Mouse (Mus musculus): ENCODE data around the gene Phka1. TPM values are rescaled to one million over a fixed set of nuclear protein-coding genes. Genes with fewer than 3 reads are reported as not detected.

Phka1 gene
- polyA plus RNA-seq, 1 experiment from 2014 or later = 8.1 TPM

GRCm38 (mm10) chrX:102509205-102509604 is 134.8 kb downstream of the Phka1 start:
- H3K4me1 ChIP-seq = no peaks in the 10 kb centered on the region
- no peak overlapping the region for H3K4me3 ChIP-seq
- no peak for ATAC-seq (replicated peaks)
- no peaks in the 10 kb centered on the region for H3K36me3 ChIP-seq (replicated peaks)
- peaks cover 3% of the 10 kb centered on the region; the same call in 1 of the 2 replicates for H3K27me3 ChIP-seq (replicated peaks)
- H3K9me3 ChIP-seq = no peaks in the 10 kb centered on the region
- no peak overlapping the region for H3K4me2 ChIP-seq
- no peak overlapping the region for H3K27ac ChIP-seq
- 76% methylated on average over 4 of the region's 4 CpGs for WGBS
- H3K9ac ChIP-seq = no peak overlapping the region

- Histone ChIP-seq H3K9me3 (no peaks in the 10 kb centered on the region), H3K4me1 (peaks cover 5% of the 10 kb centered on the region; the same call in 1 of the 2 replicates), H3K9ac (peak within 1 kb of the TSS; percentile 43), H3K36me3 (replicated peaks) (no peaks in the 10 kb centered on the region), H3K4me3 (peak within 1 kb of the TSS; percentile 52), H3K4me2 (peak within 1 kb of the TSS; percentile 59), H3K27ac (peak within 1 kb of the TSS; percentile 70), H3K27me3 (replicated peaks) (peaks cover 3% of the 10 kb centered on the region; the same call in 1 of the 2 replicates)
- WGBS = 21% methylated on average over 27 of the region's 27 CpGs
- ATAC-seq (replicated peaks) = peak; percentile 92
These were observed 139.2 kb downstream of the Phka1 start, which contains the start of gene Hdac8 for GRCm38 (mm10) chrX:102504644-102505481. Gene Hdac8 (minus strand): TSS chrX:102505359.

GRCm38 (mm10) chrX:102504179-102504578 is 139.9 kb downstream of the Phka1 start:
- peaks cover 5% of the 10 kb centered on the region; the same call in 1 of the 2 replicates for H3K4me1 ChIP-seq
- peak; percentile 22; the same call in 1 of the 2 replicates for ATAC-seq (replicated peaks)
- peak overlapping the region; percentile 59 for H3K4me2 ChIP-seq
- no peaks in the 10 kb centered on the region for H3K27me3 ChIP-seq (replicated peaks)
- peak overlapping the region; percentile 43 for H3K9ac ChIP-seq
- peak overlapping the region; percentile 52 for H3K4me3 ChIP-seq
- no peak overlapping the region for H3K27ac ChIP-seq
- H3K36me3 ChIP-seq (replicated peaks) = no peaks in the 10 kb centered on the region
- 41% methylated on average over 10 of the region's 10 CpGs for WGBS
- H3K9me3 ChIP-seq = no peaks in the 10 kb centered on the region

- ATAC-seq (replicated peaks) = peak; percentile 52; the same call in 1 of the 2 replicates
- H3K9ac ChIP-seq = no peak overlapping the region
- no peak overlapping the region for H3K4me3 ChIP-seq
- H3K4me1 ChIP-seq = no peaks in the 10 kb centered on the region
- H3K27ac ChIP-seq = no peak overlapping the region
- 0 out of 2 replicates have a peak, but pooled peaks cover 2% of the 10 kb centered on the region for H3K27me3 ChIP-seq (replicated peaks)
- H3K9me3 ChIP-seq = no peaks in the 10 kb centered on the region
- no peaks in the 10 kb centered on the region for H3K36me3 ChIP-seq (replicated peaks)
- H3K4me2 ChIP-seq = no peak overlapping the region
- WGBS = 64% methylated on average over 6 of the region's 6 CpGs
These were observed 149.9 kb downstream of the Phka1 start for GRCm38 (mm10) chrX:102493992-102494730.

GRCm38 (mm10) chrX:102485575-102485974 is 158.5 kb downstream of the Phka1 start:
- no peak overlapping the region for H3K4me3 ChIP-seq
- H3K9ac ChIP-seq = no peak overlapping the region
- no peaks in the 10 kb centered on the region for H3K9me3 ChIP-seq
- 0 out of 2 replicates have a peak, but pooled peaks cover 7% of the 10 kb centered on the region for H3K27me3 ChIP-seq (replicated peaks)
- 82% methylated on average over 7 of the region's 7 CpGs for WGBS
- H3K4me2 ChIP-seq = no peak overlapping the region
- no peaks in the 10 kb centered on the region for H3K4me1 ChIP-seq
- ATAC-seq (replicated peaks) = no peak
- H3K27ac ChIP-seq = no peak overlapping the region
- H3K36me3 ChIP-seq (replicated peaks) = no peaks in the 10 kb centered on the region

- Histone ChIP-seq H3K27me3 (replicated peaks) (no peaks in the 10 kb centered on the region; the same call in 1 of the 2 replicates), H3K9ac (no peak overlapping the region), H3K36me3 (replicated peaks) (no peaks in the 10 kb centered on the region), H3K4me3 (no peak overlapping the region), H3K27ac (no peak overlapping the region), H3K4me2 (no peak overlapping the region), H3K9me3 (no peaks in the 10 kb centered on the region), H3K4me1 (no peaks in the 10 kb centered on the region)
- no peak for ATAC-seq (replicated peaks)
- WGBS = 81% methylated on average over 4 of the region's 4 CpGs
These were observed 164.4 kb downstream of the Phka1 start for GRCm38 (mm10) chrX:102479665-102480064.

- ATAC-seq (replicated peaks) = no peak
- WGBS = 29% methylated on average over 4 of the region's 4 CpGs
- Histone ChIP-seq H3K4me1 (no peaks in the 10 kb centered on the region), H3K9me3 (no peaks in the 10 kb centered on the region), H3K4me3 (no peak overlapping the region), H3K36me3 (replicated peaks) (no peaks in the 10 kb centered on the region), H3K27me3 (replicated peaks) (no peaks in the 10 kb centered on the region; the same call in 1 of the 2 replicates), H3K4me2 (no peak overlapping the region), H3K27ac (no peak overlapping the region), H3K9ac (no peak overlapping the region)
These were observed 165.1 kb downstream of the Phka1 start for GRCm38 (mm10) chrX:102478965-102479364.

GRCm38 (mm10) chrX:102478481-102478880 is 165.6 kb downstream of the Phka1 start:
- no peaks in the 10 kb centered on the region for H3K9me3 ChIP-seq
- no peaks in the 10 kb centered on the region for H3K36me3 ChIP-seq (replicated peaks)
- no peak overlapping the region for H3K4me3 ChIP-seq
- no peak overlapping the region for H3K9ac ChIP-seq
- no peaks in the 10 kb centered on the region for H3K4me1 ChIP-seq
- H3K4me2 ChIP-seq = no peak overlapping the region
- 96% methylated on average over 3 of the region's 3 CpGs for WGBS
- H3K27me3 ChIP-seq (replicated peaks) = no peaks in the 10 kb centered on the region; the same call in 1 of the 2 replicates
- no peak overlapping the region for H3K27ac ChIP-seq
- no peak for ATAC-seq (replicated peaks)

GRCm38 (mm10) chrX:102476784-102477183 is 167.3 kb downstream of the Phka1 start:
- no peak overlapping the region for H3K4me2 ChIP-seq
- no peaks in the 10 kb centered on the region for H3K9me3 ChIP-seq
- H3K9ac ChIP-seq = no peak overlapping the region
- H3K36me3 ChIP-seq (replicated peaks) = no peaks in the 10 kb centered on the region
- H3K4me1 ChIP-seq = no peaks in the 10 kb centered on the region
- H3K27me3 ChIP-seq (replicated peaks) = peaks cover 2% of the 10 kb centered on the region; the same call in 1 of the 2 replicates
- 33% methylated on average over 3 of the region's 3 CpGs for WGBS
- 0 out of 2 replicates have a peak, but pooled peaks have one; percentile 62 for ATAC-seq (replicated peaks)
- no peak overlapping the region for H3K4me3 ChIP-seq
- H3K27ac ChIP-seq = no peak overlapping the region

- H3K4me1 ChIP-seq = no peaks in the 10 kb centered on the region
- peaks cover 2% of the 10 kb centered on the region for H3K27me3 ChIP-seq (replicated peaks)
- no peak overlapping the region for H3K4me2 ChIP-seq
- H3K9ac ChIP-seq = no peak overlapping the region
- 83% methylated on average over 5 of the region's 5 CpGs for WGBS
- no peak overlapping the region for H3K27ac ChIP-seq
- H3K9me3 ChIP-seq = no peaks in the 10 kb centered on the region
- ATAC-seq (replicated peaks) = no peak
- no peaks in the 10 kb centered on the region for H3K36me3 ChIP-seq (replicated peaks)
- no peak overlapping the region for H3K4me3 ChIP-seq
These were observed 168.5 kb downstream of the Phka1 start for GRCm38 (mm10) chrX:102475555-102475954.

Data from midbrain, embryonic 15.5 days (tissue).